Mouse (Mus musculus): Measurements from ENCODE around the gene Plxna4.

Plxna4 gene

GRCm38 (mm10) chr6:32348126-32348525 is 239.9 kb downstream of the Plxna4 start:
- peak in 1 of 2 experiments; percentile 25 for DNase-seq (ENCODE audit: low spot score in 2 of 2)

DNA sequence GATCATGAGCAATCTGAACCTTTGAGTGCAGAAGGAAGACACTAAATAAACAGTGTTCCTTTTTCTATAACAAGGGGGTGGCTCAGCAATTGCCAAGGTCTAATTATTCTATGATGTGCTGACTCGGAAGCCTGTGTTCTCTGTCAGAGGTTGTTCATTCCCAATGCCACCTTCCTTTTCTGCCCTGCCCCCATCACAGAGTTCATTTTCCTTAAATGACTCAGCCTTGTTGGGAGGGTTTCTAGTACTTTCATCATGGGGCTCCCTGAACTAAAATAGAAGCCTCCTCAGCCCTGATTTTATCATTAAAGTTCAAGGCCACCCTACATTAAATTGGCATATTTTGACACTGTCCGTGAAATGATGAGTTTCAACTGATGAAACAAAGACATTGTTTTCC is 242.0 kb downstream of the Plxna4 start:
- DNase-seq (ENCODE audit: low spot score in 2 of 2), result no peak

DNA sequence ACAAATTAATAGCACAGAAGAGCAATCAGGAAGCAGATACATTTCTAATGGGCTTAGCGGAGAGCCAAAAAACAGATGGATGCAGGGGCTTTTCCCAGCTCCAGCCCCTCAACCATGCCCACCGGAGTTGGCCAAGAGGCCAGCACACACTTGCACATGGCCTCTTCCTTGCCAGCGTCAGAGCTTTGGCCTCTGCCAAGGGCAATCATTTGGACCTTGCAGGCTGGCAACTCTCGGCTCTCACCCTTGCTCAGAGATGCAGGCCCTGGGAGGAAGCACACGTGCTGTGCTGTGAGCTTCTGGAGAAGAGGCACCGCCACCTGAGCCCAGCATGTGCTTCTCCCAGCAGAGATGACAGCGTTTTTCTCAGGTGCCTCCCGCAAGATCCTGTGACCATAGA is 245.3 kb downstream of the Plxna4 start:
- DNase-seq (ENCODE audit: low spot score in 2 of 2), result no peak

- no peak for DNase-seq (ENCODE audit: low spot score in 2 of 2)
These were observed 245.7 kb downstream of the Plxna4 start for GRCm38 (mm10) chr6:32342272-32342671.

DNA sequence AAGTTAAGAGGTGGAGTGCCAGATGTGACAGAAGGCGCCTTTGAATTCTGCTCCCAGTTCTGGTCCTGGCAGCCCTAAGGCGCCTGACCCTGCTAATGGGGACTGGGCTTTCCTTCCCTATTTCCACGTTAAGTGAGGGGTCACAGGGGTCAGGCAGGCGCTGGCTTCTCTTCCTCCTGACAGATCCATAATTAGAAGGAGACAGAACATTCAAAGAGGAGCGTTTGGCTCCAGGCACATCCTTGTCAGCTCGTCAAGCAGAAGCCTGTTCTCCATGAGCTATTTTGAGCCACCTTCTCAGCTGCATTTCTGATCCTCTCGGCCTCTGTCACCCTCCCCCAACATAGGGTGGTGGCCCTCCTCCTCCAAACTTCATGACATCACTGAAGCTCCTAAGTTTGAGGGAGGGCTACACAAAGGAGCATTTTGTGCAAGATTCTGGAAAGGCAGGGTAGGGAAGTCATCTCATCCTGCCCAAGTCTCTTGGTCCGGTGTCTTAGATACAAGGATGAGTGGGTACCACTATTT is 249.5 kb downstream of the Plxna4 start:
- DNase-seq (ENCODE audit: low spot score in 2 of 2), result no peak

DNA sequence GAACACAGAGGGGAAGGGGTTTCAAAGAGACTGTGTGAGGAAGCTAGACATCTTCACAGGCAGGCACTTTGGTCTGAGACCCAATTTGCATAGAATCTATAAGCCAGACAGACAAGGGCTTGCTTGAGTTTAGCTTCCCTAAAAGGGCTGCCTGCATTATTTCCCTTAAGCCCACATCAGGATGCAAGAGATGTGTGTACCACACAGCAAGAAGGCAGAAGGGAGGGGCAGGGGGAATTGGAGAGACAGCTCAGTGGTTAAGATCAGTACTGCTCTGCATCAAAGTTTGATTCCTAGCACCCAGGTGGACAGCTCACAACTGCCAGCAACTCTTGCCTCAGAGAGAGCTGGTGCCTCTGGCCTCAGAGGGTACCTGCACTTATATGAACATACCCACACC is 256.7 kb downstream of the Plxna4 start:
- no peak for DNase-seq (ENCODE audit: low spot score in 2 of 2)

- no peak for DNase-seq (ENCODE audit: low spot score in 2 of 2)
These were observed 257.8 kb downstream of the Plxna4 start for GRCm38 (mm10) chr6:32330034-32330795.

- peak; percentile 45 to 51 for DNase-seq (ENCODE audit: low spot score in 2 of 2)
These were observed 260.0 kb downstream of the Plxna4 start for GRCm38 (mm10) chr6:32328028-32328427.

DNA sequence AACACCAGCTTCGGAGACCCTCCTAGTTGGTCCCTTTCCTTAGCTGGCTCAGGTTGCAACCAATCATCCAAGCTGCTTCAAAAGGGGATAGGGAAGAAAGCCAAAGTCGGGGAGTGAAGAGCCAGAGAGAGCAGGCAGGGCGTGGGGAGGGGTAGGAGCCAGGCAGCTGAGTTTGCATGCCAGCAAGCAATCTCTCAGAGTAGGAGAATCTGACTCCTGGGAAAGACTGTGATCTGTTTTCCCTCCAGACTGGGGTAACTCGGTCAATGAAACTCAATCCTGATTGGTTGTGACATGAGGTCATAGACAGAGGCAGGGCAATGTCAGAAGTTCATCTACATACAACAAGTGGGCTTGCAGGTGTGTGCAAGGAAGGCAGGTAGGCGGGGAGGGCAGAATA is 260.8 kb downstream of the Plxna4 start:
- DNase-seq (ENCODE audit: low spot score in 2 of 2), result no peak

DNA sequence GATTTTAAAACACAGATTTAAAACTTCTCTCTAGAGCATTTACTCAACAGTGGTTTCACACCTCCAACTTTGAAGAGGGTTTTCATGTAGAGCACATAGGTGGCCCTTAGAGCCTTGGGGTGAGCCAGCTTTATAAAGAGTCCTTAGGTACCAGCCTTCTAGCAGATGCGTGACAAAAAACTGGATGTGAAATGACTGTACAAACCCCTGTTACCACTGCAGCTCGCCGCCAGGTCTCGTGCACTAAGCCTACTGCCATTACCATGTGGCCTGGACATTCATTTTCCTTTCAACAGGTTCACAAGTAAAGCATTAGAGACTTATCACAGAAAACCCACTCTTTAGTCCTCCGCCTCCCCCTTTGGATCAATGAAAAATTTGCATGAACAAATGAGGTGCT is 261.6 kb downstream of the Plxna4 start:
- DNase-seq (ENCODE audit: low spot score in 2 of 2), result no peak

DNA sequence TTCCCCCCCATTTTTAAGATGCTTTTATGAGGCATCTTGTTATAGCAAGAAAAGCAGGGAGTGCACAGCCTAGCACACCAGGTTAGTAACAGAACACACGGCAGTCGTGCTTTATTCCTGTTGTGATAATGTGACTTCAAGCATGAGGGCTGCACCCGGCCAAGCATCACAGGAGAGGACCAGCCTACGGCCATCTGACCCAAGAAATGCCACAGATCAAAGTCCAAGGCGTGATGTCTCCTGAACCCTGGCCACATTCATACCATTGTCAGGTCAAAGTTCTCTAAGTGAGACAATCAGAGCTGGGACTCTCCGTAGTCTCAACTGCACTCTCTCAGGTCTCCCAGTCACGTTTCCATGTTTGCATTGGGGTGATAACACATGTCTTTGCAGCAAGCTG is 262.1 kb downstream of the Plxna4 start:
- DNase-seq (ENCODE audit: low spot score in 2 of 2), result no peak

DNA sequence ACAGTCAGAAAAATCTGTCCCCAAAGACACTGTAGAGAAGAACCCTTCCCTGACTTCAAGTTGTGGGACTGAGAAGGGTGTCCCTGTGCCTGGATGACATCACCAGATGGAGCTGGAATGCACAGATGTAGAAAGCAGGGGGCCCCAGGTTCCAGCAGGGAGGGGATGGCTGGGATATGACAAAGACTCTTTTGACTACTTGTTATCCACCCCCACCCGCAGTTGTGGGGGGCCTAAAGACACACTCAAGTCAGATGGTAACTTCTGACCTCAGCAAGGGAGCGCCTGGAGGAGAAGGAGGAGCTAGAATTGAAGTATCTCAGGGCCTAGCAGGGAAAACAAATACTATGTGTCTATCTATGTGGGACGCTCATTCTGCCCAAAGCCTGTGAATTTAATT is 266.8 kb downstream of the Plxna4 start:
- DNase-seq (ENCODE audit: low spot score in 2 of 2), result no peak

DNA sequence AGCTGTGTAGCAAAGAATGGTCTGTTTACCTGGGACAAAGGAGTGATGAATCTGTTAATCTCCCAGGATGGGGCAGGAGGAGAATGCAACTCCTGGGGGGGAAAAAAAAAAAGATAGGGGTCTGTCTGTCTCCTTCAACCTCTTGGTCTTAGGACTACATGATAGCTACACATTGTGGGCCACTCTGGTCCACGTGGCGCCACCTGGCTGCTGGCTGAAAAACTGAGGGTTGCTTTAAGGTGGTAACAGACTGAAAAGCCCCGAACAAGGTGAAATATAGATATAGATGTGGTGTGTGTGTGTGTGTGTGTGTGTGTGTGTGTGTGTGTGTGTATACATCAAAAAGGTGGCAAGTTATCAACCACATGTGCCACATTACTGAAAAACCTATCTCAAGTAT is 267.7 kb downstream of the Plxna4 start:
- DNase-seq (ENCODE audit: low spot score in 2 of 2), result no peak

DNA sequence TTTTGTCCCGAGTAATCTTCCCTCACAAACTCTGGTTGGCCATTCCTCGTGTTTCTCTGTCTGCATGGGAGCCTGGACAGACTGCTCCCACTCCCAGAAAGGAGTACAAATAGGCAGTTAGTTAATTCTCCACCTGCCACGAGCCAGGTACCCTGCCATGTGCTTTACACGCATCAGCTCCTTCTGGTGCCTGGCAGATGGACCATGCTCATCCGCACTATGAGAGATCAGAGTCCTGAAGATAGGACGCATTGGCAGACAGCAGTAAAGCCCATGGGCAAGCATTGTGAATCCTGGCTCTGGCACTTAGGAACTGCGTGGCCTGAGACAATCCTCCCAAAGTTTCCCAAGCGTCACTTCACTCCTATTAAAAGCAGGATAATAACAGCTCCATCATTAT is 270.5 kb downstream of the Plxna4 start:
- no peak for DNase-seq (ENCODE audit: low spot score in 2 of 2)

DNA sequence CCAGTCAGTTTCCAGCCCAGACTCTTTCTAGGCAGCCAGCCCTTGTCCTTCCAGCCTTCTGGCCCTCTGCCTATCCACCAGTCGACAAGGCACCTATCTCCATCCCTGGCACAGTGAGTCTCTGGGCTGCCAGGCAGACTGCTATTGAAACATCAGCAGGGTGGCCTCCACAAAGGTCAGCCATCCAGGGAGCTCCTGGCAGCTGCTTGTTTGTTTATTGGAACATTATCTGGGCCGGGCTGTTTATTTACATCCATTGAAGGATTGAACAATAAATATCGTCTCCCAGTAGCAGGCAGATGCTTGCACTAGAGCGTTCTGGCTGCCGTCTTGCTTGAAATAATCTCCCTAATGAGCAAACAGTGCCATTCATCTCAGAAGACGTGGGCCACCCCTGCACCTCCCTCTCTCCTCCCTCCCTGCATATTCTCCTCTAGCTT is 273.0 kb downstream of the Plxna4 start:
- DNase-seq (ENCODE audit: low spot score in 2 of 2), result no peak

DNA sequence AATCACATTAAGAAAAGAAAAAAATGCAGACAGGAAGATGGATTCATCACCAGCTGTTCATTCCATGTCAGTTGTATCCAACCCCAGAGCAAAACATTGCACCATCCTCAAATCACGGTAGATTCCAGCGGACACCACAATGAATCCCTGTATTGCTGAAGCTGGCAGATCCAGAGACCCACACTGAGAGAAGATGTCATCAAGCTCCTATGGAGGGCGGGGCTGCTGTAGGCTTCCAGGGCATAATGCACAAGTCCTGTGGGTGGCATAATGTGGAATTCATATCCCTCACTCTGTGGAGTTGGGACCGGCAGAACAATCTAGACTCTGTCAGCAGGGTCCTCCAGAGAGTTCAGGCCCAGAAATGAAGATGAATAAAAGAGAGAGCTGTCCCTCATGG is 278.8 kb downstream of the Plxna4 start:
- no peak for DNase-seq (ENCODE audit: low spot score in 2 of 2)

GRCm38 (mm10) chr6:32300611-32301010 is 287.4 kb downstream of the Plxna4 start:
- no peak for DNase-seq (ENCODE audit: low spot score in 2 of 2)

DNA sequence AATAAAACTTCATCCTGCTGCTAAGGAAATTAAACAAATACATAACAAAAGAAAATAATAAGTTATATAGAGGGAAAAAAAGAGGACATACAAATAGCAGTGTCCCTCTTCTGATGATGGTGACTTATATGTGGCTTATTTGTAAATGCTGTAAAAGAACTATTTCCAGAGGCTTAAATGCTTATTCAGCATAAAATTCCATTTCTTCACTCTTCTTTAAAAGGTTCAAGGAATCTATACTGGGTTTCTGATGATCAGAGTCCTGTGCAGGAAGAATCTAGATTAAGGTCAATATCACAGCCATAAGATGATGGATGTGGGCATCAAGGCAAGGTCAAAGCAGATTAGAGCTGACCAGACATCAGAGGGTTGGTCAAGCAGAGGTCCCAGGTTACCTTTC is 306.5 kb downstream of the Plxna4 start:
- no peak for DNase-seq (ENCODE audit: low spot score in 2 of 2)

GRCm38 (mm10) chr6:32280728-32281127 is 307.3 kb downstream of the Plxna4 start:
- DNase-seq (ENCODE audit: low spot score in 2 of 2), result no peak

GRCm38 (mm10) chr6:32271463-32271862 is 316.5 kb downstream of the Plxna4 start:
- DNase-seq (ENCODE audit: low spot score in 2 of 2), result peak in 1 of 2 experiments; percentile 35

- DNase-seq (ENCODE audit: low spot score in 2 of 2), result no peak
These were observed 321.9 kb downstream of the Plxna4 start for GRCm38 (mm10) chr6:32266085-32266484.

- peak; percentile 23 to 37 for DNase-seq (ENCODE audit: low spot score in 2 of 2)
These were observed 326.7 kb downstream of the Plxna4 start for GRCm38 (mm10) chr6:32261339-32261738.

GRCm38 (mm10) chr6:32260341-32260740 is 327.7 kb downstream of the Plxna4 start:
- DNase-seq (ENCODE audit: low spot score in 2 of 2), result no peak

GRCm38 (mm10) chr6:32255191-32255590 is 332.8 kb downstream of the Plxna4 start:
- DNase-seq (ENCODE audit: low spot score in 2 of 2), result no peak
